21 mouse cellular contexts compared by ENCODE assay signal in the genomic region with DNA sequence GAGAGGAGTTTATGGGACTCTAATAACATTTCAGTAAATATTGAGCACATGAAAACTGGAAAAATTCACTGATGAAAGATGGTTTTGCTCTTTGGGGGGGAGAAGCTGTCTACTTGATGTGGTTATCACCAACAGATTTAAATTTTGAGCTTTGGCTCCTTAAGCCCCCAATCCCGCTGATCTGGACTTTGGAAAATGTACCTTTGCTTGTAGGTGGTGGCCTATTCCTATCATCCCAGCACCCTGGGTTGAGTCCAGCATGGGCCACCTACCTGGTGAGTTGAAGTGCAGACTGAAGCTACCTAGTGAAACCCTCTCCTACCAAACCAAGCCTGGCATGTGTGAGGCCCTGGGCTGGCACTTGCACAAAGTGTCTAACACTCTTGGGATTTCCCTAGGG. TPM values are rescaled to one million over a fixed set of nuclear protein-coding genes. Genes with fewer than 3 reads are reported as not detected.
DNase-seq lines count a peak whose midpoint lies in the region; ATAC-seq and TF ChIP-seq lines count a peak whose summit lies in the region.
"Had no signal": no experiment of that assay in that cellular context is flagged by ENCODE, and none has a peak within 500 bp of the region (broad histone marks: within the 10 kb centered on the region; RNA-seq: fewer than 3 reads in every experiment).

No protein-coding gene starts in this region.

- H3K4me2 ChIP-seq in midbrain, embryonic 11.5 days = no peak overlapping the region
- H3K4me2 ChIP-seq in midbrain, embryonic 15.5 days = no peak overlapping the region
- H3K4me2 ChIP-seq: embryonic facial prominence, embryonic 13.5 days; embryonic facial prominence, embryonic 15.5 days; forebrain, embryonic 12.5 days had no signal

- no peaks in the 10 kb centered on the region for H3K27me3 ChIP-seq in midbrain, embryonic 11.5 days (ENCODE audit: control insufficient read depth, insufficient read depth, low read length)
- H3K27me3 ChIP-seq in midbrain, embryonic 15.5 days (replicated peaks) = no peaks in the 10 kb centered on the region
- H3K27me3 ChIP-seq: embryonic facial prominence, embryonic 13.5 days; embryonic facial prominence, embryonic 15.5 days; forebrain, embryonic 12.5 days had no signal

- no peaks in the 10 kb centered on the region for H3K9me3 ChIP-seq in midbrain, embryonic 11.5 days (ENCODE audit: control insufficient read depth, low read length)
- H3K9me3 ChIP-seq in midbrain, embryonic 15.5 days = no peaks in the 10 kb centered on the region
- H3K9me3 ChIP-seq: embryonic facial prominence, embryonic 13.5 days; embryonic facial prominence, embryonic 15.5 days; forebrain, embryonic 10.5 days; forebrain, embryonic 12.5 days had no signal

- ATAC-seq in midbrain, embryonic 11.5 days (ENCODE audit: low FRiP score) = no peak
- no peak for ATAC-seq in midbrain, embryonic 15.5 days (replicated peaks)
- ATAC-seq: forebrain, embryonic 14.5 days; forebrain, embryonic 16.5 days had no signal

- H3K4me1 ChIP-seq in midbrain, embryonic 11.5 days (ENCODE audit: control insufficient read depth, insufficient read depth, low read length) = no peaks in the 10 kb centered on the region
- peaks cover 7% of the 10 kb centered on the region for H3K4me1 ChIP-seq in midbrain, embryonic 15.5 days
- H3K4me1 ChIP-seq: forebrain, embryonic 12.5 days had no signal

- no peak overlapping the region for H3K9ac ChIP-seq in midbrain, embryonic 11.5 days (ENCODE audit: low read length)
- H3K9ac ChIP-seq in midbrain, embryonic 15.5 days = no peak overlapping the region
- H3K9ac ChIP-seq: embryonic facial prominence, embryonic 13.5 days; embryonic facial prominence, embryonic 15.5 days; forebrain, embryonic 12.5 days had no signal

- no peak for DNase-seq in layer of hippocampus, adult 2 months (ENCODE audit: low spot score in 2 of 2)
- DNase-seq in layer of hippocampus, postnatal 25 days (ENCODE audit: extremely low spot score in 1 of 2, low spot score in 1 of 2) = no peak
- DNase-seq in midbrain, embryonic 11.5 days (ENCODE audit: low spot score, missing footprints) = peak; percentile 69
- DNase-seq: adrenal gland, adult 2 months; adrenal gland, postnatal 10 days; adrenal gland, postnatal 25 days; cerebellum, adult 11 months; cerebellum, adult 18-20 months; cerebellum, adult 8-10 months; cerebellum, adult 9-11 months; cerebellum, postnatal 14 days; cerebellum, postnatal 36 days; embryo, embryonic 11 days had no signal

- no peaks in the 10 kb centered on the region for H3K36me3 ChIP-seq in midbrain, embryonic 11.5 days (ENCODE audit: control insufficient read depth, insufficient read depth, low read length)
- H3K36me3 ChIP-seq in midbrain, embryonic 15.5 days (replicated peaks) = peaks cover 4% of the 10 kb centered on the region; the same call in 1 of the 2 replicates
- H3K36me3 ChIP-seq: embryonic facial prominence, embryonic 13.5 days; embryonic facial prominence, embryonic 15.5 days; forebrain, embryonic 10.5 days; forebrain, embryonic 12.5 days had no signal

- H3K27ac ChIP-seq in layer of hippocampus, adult 2 months = peak overlapping the region; percentile 99
- H3K27ac ChIP-seq in midbrain, embryonic 11.5 days (ENCODE audit: low read depth, low read length) = no peak overlapping the region
- no peak overlapping the region for H3K27ac ChIP-seq in midbrain, embryonic 15.5 days
- H3K27ac ChIP-seq: embryonic facial prominence, embryonic 13.5 days; embryonic facial prominence, embryonic 15.5 days; forebrain, embryonic 10.5 days; forebrain, embryonic 12.5 days had no signal

- no peak overlapping the region for H3K4me3 ChIP-seq in layer of hippocampus, adult 2 months
- no peak overlapping the region for H3K4me3 ChIP-seq in midbrain, embryonic 11.5 days (ENCODE audit: low read depth, low read length)
- no peak overlapping the region for H3K4me3 ChIP-seq in midbrain, embryonic 15.5 days
- H3K4me3 ChIP-seq: embryonic facial prominence, embryonic 13.5 days; embryonic facial prominence, embryonic 15.5 days; erythroblast, embryonic 14.5 days; forebrain, embryonic 10.5 days had no signal

- WGBS in midbrain, embryonic 11.5 days = 100% methylated on average over 1 of the region's 1 CpGs
- 94% methylated on average over 1 of the region's 1 CpGs for WGBS in midbrain, embryonic 15.5 days

- no peak for TF ChIP-seq CTCF in layer of hippocampus, adult 2 months (conservative IDR thresholded peaks at IDR 0.05)

RNA-seq across cellular contexts. Expression of a gene that starts 1.9 kb away (rescaled TPM):
- total RNA-seq in layer of hippocampus, adult 2 months (2021) = 10 to 100 TPM; 69.9 to 75.4 TPM
- 10 to 100 TPM; 66.5 to 66.6 TPM for total RNA-seq in layer of hippocampus, postnatal 25 days (2021)
- polyA plus RNA-seq in midbrain, embryonic 11.5 days (2014; fragmentation: Nextera tagmentation; extraction: Ambion mirVana) = 36.4 and 40.1 TPM in 2 replicates
- polyA plus RNA-seq in midbrain, embryonic 15.5 days (2015; fragmentation: Nextera tagmentation; extraction: Ambion mirVana) = 141 and 148 TPM in 2 replicates

RNA-seq across cellular contexts. Expression of a gene that starts 7.7 kb away (rescaled TPM):
- 10 to 100 TPM; 57.2 to 62.7 TPM for total RNA-seq in layer of hippocampus, adult 2 months (2021)
- total RNA-seq in layer of hippocampus, postnatal 25 days (2021) = 10 to 100 TPM; 57.0 to 69.0 TPM
- 42.7 and 44.5 TPM in 2 replicates for polyA plus RNA-seq in midbrain, embryonic 11.5 days (2014; fragmentation: Nextera tagmentation; extraction: Ambion mirVana)
- polyA plus RNA-seq in midbrain, embryonic 15.5 days (2015; fragmentation: Nextera tagmentation; extraction: Ambion mirVana) = 53.0 and 53.2 TPM in 2 replicates
- polyA plus RNA-seq: erythroblast, embryonic 14.5 days had no signal

RNA-seq across cellular contexts. Expression of a gene that starts 45.5 kb away (rescaled TPM):
- 10 to 100 TPM; 46.1 to 46.6 TPM for total RNA-seq in layer of hippocampus, adult 2 months (2021)
- 10 to 100 TPM; 47.0 to 53.1 TPM for total RNA-seq in layer of hippocampus, postnatal 25 days (2021)
- 123 and 124 TPM in 2 replicates for polyA plus RNA-seq in midbrain, embryonic 11.5 days (2014; fragmentation: Nextera tagmentation; extraction: Ambion mirVana)
- polyA plus RNA-seq in midbrain, embryonic 15.5 days (2015; fragmentation: Nextera tagmentation; extraction: Ambion mirVana) = 65.0 and 66.2 TPM in 2 replicates

RNA-seq across cellular contexts. Expression of a gene that starts 50.9 kb away (rescaled TPM):
- 10 to 100 TPM; 28.1 to 30.2 TPM for total RNA-seq in layer of hippocampus, adult 2 months (2021)
- 10 to 100 TPM; 27.9 to 31.8 TPM for total RNA-seq in layer of hippocampus, postnatal 25 days (2021)
- 75.9 and 78.0 TPM in 2 replicates for polyA plus RNA-seq in midbrain, embryonic 11.5 days (2014; fragmentation: Nextera tagmentation; extraction: Ambion mirVana)
- 57.7 and 59.3 TPM in 2 replicates for polyA plus RNA-seq in midbrain, embryonic 15.5 days (2015; fragmentation: Nextera tagmentation; extraction: Ambion mirVana)
